Mouse (Mus musculus): ENCODE measurements around the gene Jmjd7. TPM values are rescaled to one million over a fixed set of nuclear protein-coding genes. Genes with fewer than 3 reads are reported as not detected.

Gene Jmjd7
- polyA plus RNA-seq, 1 experiment = 8.9 TPM

GRCm38 (mm10) chr2:120058818-120059217, 31.5 kb downstream of the Jmjd7 start:
- no peak overlapping the region for H3K4me3 ChIP-seq (ENCODE audit: insufficient read depth, low read depth, low read length)
- no peaks in the 10 kb centered on the region for H3K27me3 ChIP-seq (replicated peaks; ENCODE audit: control insufficient read depth, insufficient read depth, low read length)
- no peak overlapping the region for H3K27ac ChIP-seq (ENCODE audit: insufficient read depth, low read depth, low read length)
- H3K4me1 ChIP-seq (ENCODE audit: control insufficient read depth, insufficient read depth, low read length) = no peaks in the 10 kb centered on the region
- H3K36me3 ChIP-seq (ENCODE audit: control insufficient read depth, insufficient read depth, low read length) = no peaks in the 10 kb centered on the region
- TF ChIP-seq CTCF (conservative IDR thresholded peaks at IDR 0.05; ENCODE audit: insufficient read depth, insufficient read length, low read depth, low read length) (no peak), POLR2A (IDR thresholded peaks at IDR 0.05; ENCODE audit: low read depth, low read length) (no peak)
- no peak for DNase-seq
- WGBS = 87% methylated on average over 4 of the region's 4 CpGs

- Histone ChIP-seq H3K36me3 (ENCODE audit: control insufficient read depth, insufficient read depth, low read length) (no peaks in the 10 kb centered on the region), H3K27ac (ENCODE audit: insufficient read depth, low read depth, low read length) (no peak overlapping the region), H3K4me1 (ENCODE audit: control insufficient read depth, insufficient read depth, low read length) (no peaks in the 10 kb centered on the region), H3K27me3 (replicated peaks; ENCODE audit: control insufficient read depth, insufficient read depth, low read length) (no peaks in the 10 kb centered on the region), H3K4me3 (ENCODE audit: insufficient read depth, low read depth, low read length) (no peak overlapping the region)
- 96% methylated on average over 3 of the region's 3 CpGs for WGBS
- TF ChIP-seq POLR2A (IDR thresholded peaks at IDR 0.05; ENCODE audit: low read depth, low read length) (no peak), CTCF (conservative IDR thresholded peaks at IDR 0.05; ENCODE audit: insufficient read depth, insufficient read length, low read depth, low read length) (no peak)
- no peak for DNase-seq
Measured at GRCm38 (mm10) chr2:120059466-120059865, 32.2 kb downstream of the Jmjd7 start.

- Histone ChIP-seq H3K27me3 (replicated peaks; ENCODE audit: control insufficient read depth, insufficient read depth, low read length) (no peaks in the 10 kb centered on the region), H3K4me3 (ENCODE audit: insufficient read depth, low read depth, low read length) (no peak overlapping the region), H3K27ac (ENCODE audit: insufficient read depth, low read depth, low read length) (peak overlapping the region; percentile 58; the same call in 1 of the 2 replicates), H3K4me1 (ENCODE audit: control insufficient read depth, insufficient read depth, low read length) (no peaks in the 10 kb centered on the region), H3K36me3 (ENCODE audit: control insufficient read depth, insufficient read depth, low read length) (no peaks in the 10 kb centered on the region)
- WGBS = 43% methylated on average over 6 of the region's 6 CpGs
- DNase-seq = peak; percentile 66
- TF ChIP-seq POLR2A (IDR thresholded peaks at IDR 0.05; ENCODE audit: low read depth, low read length) (no peak), CTCF (conservative IDR thresholded peaks at IDR 0.05; ENCODE audit: insufficient read depth, insufficient read length, low read depth, low read length) (no peak)
Measured at GRCm38 (mm10) chr2:120060190-120060589, 32.9 kb downstream of the Jmjd7 start.

- H3K27ac ChIP-seq (ENCODE audit: insufficient read depth, low read depth, low read length) = peak overlapping the region; percentile 58
- H3K4me1 ChIP-seq (ENCODE audit: control insufficient read depth, insufficient read depth, low read length) = no peaks in the 10 kb centered on the region
- no peak overlapping the region for H3K4me3 ChIP-seq (ENCODE audit: insufficient read depth, low read depth, low read length)
- H3K27me3 ChIP-seq (replicated peaks; ENCODE audit: control insufficient read depth, insufficient read depth, low read length) = no peaks in the 10 kb centered on the region
- DNase-seq = peak; percentile 56
- TF ChIP-seq POLR2A (IDR thresholded peaks at IDR 0.05; ENCODE audit: low read depth, low read length) (no peak), CTCF (conservative IDR thresholded peaks at IDR 0.05; ENCODE audit: insufficient read depth, insufficient read length, low read depth, low read length) (no peak)
- no peaks in the 10 kb centered on the region for H3K36me3 ChIP-seq (ENCODE audit: control insufficient read depth, insufficient read depth, low read length)
- 39% methylated on average over 9 of the region's 9 CpGs for WGBS
Measured at GRCm38 (mm10) chr2:120060651-120061050, 33.4 kb downstream of the Jmjd7 start.

- no peak for TF ChIP-seq POLR2A (IDR thresholded peaks at IDR 0.05; ENCODE audit: low read depth, low read length)
- TF ChIP-seq CTCF (conservative IDR thresholded peaks at IDR 0.05; ENCODE audit: insufficient read depth, insufficient read length, low read depth, low read length) = no peak
- Histone ChIP-seq H3K27ac (ENCODE audit: insufficient read depth, low read depth, low read length) (no peak overlapping the region), H3K36me3 (ENCODE audit: control insufficient read depth, insufficient read depth, low read length) (no peaks in the 10 kb centered on the region), H3K27me3 (replicated peaks; ENCODE audit: control insufficient read depth, insufficient read depth, low read length) (no peaks in the 10 kb centered on the region), H3K4me1 (ENCODE audit: control insufficient read depth, insufficient read depth, low read length) (no peaks in the 10 kb centered on the region), H3K4me3 (ENCODE audit: insufficient read depth, low read depth, low read length) (no peak overlapping the region)
- WGBS = 71% methylated on average over 8 of the region's 8 CpGs
- no peak for DNase-seq
Measured at GRCm38 (mm10) chr2:120062248-120062647, 35.0 kb downstream of the Jmjd7 start.

- DNase-seq = no peak
- Histone ChIP-seq H3K27me3 (replicated peaks; ENCODE audit: control insufficient read depth, insufficient read depth, low read length) (no peaks in the 10 kb centered on the region), H3K36me3 (ENCODE audit: control insufficient read depth, insufficient read depth, low read length) (no peaks in the 10 kb centered on the region), H3K4me1 (ENCODE audit: control insufficient read depth, insufficient read depth, low read length) (no peaks in the 10 kb centered on the region), H3K4me3 (ENCODE audit: insufficient read depth, low read depth, low read length) (no peak overlapping the region), H3K27ac (ENCODE audit: insufficient read depth, low read depth, low read length) (no peak overlapping the region)
- 82% methylated on average over 6 of the region's 6 CpGs for WGBS
- TF ChIP-seq POLR2A (IDR thresholded peaks at IDR 0.05; ENCODE audit: low read depth, low read length) (no peak), CTCF (conservative IDR thresholded peaks at IDR 0.05; ENCODE audit: insufficient read depth, insufficient read length, low read depth, low read length) (no peak)
Measured at GRCm38 (mm10) chr2:120064639-120065038, 37.4 kb downstream of the Jmjd7 start.

- no peaks in the 10 kb centered on the region for H3K4me1 ChIP-seq (ENCODE audit: control insufficient read depth, insufficient read depth, low read length)
- TF ChIP-seq POLR2A (IDR thresholded peaks at IDR 0.05; ENCODE audit: low read depth, low read length) (no peak), CTCF (conservative IDR thresholded peaks at IDR 0.05; ENCODE audit: insufficient read depth, insufficient read length, low read depth, low read length) (no peak)
- H3K36me3 ChIP-seq (ENCODE audit: control insufficient read depth, insufficient read depth, low read length) = no peaks in the 10 kb centered on the region
- H3K27ac ChIP-seq (ENCODE audit: insufficient read depth, low read depth, low read length) = no peak overlapping the region
- H3K27me3 ChIP-seq (replicated peaks; ENCODE audit: control insufficient read depth, insufficient read depth, low read length) = no peaks in the 10 kb centered on the region
- H3K4me3 ChIP-seq (ENCODE audit: insufficient read depth, low read depth, low read length) = no peak overlapping the region
- WGBS = 94% methylated on average over 10 of the region's 10 CpGs
- no peak for DNase-seq
Measured at GRCm38 (mm10) chr2:120065243-120065642, 38.0 kb downstream of the Jmjd7 start.
